Mouse (Mus musculus) hindbrain, embryonic 16.5 days (tissue): ENCODE data around the gene Serpinb6a. TPM values are rescaled to one million over a fixed set of nuclear protein-coding genes. Genes with fewer than 3 reads are reported as not detected.
A peak's percentile ranks its signal among the peaks of the same experiment; 100 is the strongest.

ENCODE experiments used
- ATAC-seq: fragments of 200-750 bp; cut with Nextera tagmentation; 2 replicates; pipeline ENCODE4 v1.8.0; 2017; ENCODE audit warnings: moderate TSS enrichment, moderate library complexity
- H3K27ac ChIP-seq: fragments of 300-500 bp; sonication (generic); 2 replicates; pipeline ENCODE4 v1.5.1; 2014; ENCODE audit warnings: low read depth, mild to moderate bottlenecking, control low read depth, low read length, moderate library complexity
- H3K27me3 ChIP-seq: fragments of 300-500 bp; sonication (generic); replicated peaks from 2 replicates; pipeline ENCODE4 v1.6.1; 2014; ENCODE audit warnings: low read length; ENCODE audit not compliant: control insufficient read depth, insufficient read depth
- H3K36me3 ChIP-seq: fragments of 300-500 bp; sonication (generic); 2 replicates; pipeline ENCODE4 v1.6.1; 2014; ENCODE audit warnings: mild to moderate bottlenecking, low read length, moderate library complexity, mixed read lengths; ENCODE audit not compliant: control insufficient read depth, insufficient read depth
- H3K4me1 ChIP-seq: fragments of 300-500 bp; sonication (generic); 2 replicates; pipeline ENCODE4 v1.6.1; 2014; ENCODE audit warnings: low read depth, low read length; ENCODE audit not compliant: control insufficient read depth, insufficient read depth
- H3K4me2 ChIP-seq: fragments of 300-500 bp; sonication (generic); 2 replicates; pipeline ENCODE4 v1.6.1; 2014; ENCODE audit warnings: mild to moderate bottlenecking, low read length, control low read depth, moderate library complexity
- H3K4me3 ChIP-seq: fragments of 300-500 bp; sonication (generic); 2 replicates; pipeline ENCODE4 v1.5.1; 2014; ENCODE audit warnings: mild to moderate bottlenecking, low read length, control low read depth, moderate library complexity
- H3K9ac ChIP-seq: fragments of 300-500 bp; sonication (generic); 2 replicates; pipeline ENCODE4 v1.6.1; 2014; ENCODE audit warnings: low read depth, mild to moderate bottlenecking, control low read depth, low read length, moderate library complexity
- H3K9me3 ChIP-seq: fragments of 300-500 bp; sonication (generic); 2 replicates; pipeline ENCODE4 v1.6.1; 2014; ENCODE audit warnings: mild to moderate bottlenecking, low read length, moderate library complexity; ENCODE audit not compliant: control insufficient read depth
- WGBS: fragments of 180-500 bp; shearing (Covaris S2); extraction: QIAGEN DNeasy Blood & Tissue Kit; methylation state at CpG from one replicate; pipeline ENCODE4 v1.1.7; 2014; 5-methylcytosine and 5-hydroxymethylcytosine counted together
- polyA plus RNA-seq: library from polyadenylated mRNA; unstranded; fragments of >200 nt; fragmentation: Nextera tagmentation; extraction: Ambion mirVana; gene quantifications from 2 replicates; pipeline ENCODE4 v1.2.1, GENCODE M21; 2015

Gene Serpinb6a
- polyA plus RNA-seq, 1 experiment from 2014 or later, result 42.2 TPM

- no peak overlapping the region for H3K9ac ChIP-seq
- no peak overlapping the region for H3K4me3 ChIP-seq
- H3K4me1 ChIP-seq, result peaks cover 4% of the 10 kb centered on the region
- no peaks in the 10 kb centered on the region for H3K9me3 ChIP-seq
- no peak overlapping the region for H3K27ac ChIP-seq
- H3K27me3 ChIP-seq, result no peaks in the 10 kb centered on the region
- WGBS, result 83% methylated on average over 2 of the region's 2 CpGs
- ATAC-seq, result no peak
- H3K4me2 ChIP-seq, result no peak overlapping the region
- H3K36me3 ChIP-seq, result peaks cover 4% of the 10 kb centered on the region; the same call in 1 of the 2 replicates
These were observed 4.6 kb upstream of the Serpinb6a start for GRCm38 (mm10) chr13:34007234-34007633.

GRCm38 (mm10) chr13:34003058-34003457 is 464 bp upstream of the Serpinb6a start:
- Histone ChIP-seq H3K4me2 (peak overlapping the region; percentile 73), H3K9me3 (no peaks in the 10 kb centered on the region), H3K27me3 (no peaks in the 10 kb centered on the region), H3K4me1 (peaks cover 11% of the 10 kb centered on the region), H3K27ac (no peak overlapping the region), H3K4me3 (peak overlapping the region; percentile 93), H3K36me3 (no peaks in the 10 kb centered on the region), H3K9ac (peak overlapping the region; percentile 92)
- no peak; the same call in 1 of the 2 replicates for ATAC-seq
- 7% methylated on average over 5 of the region's 5 CpGs for WGBS

- ATAC-seq, result peak; percentile 76
- no peak overlapping the region for H3K9ac ChIP-seq
- H3K36me3 ChIP-seq, result no peaks in the 10 kb centered on the region
- H3K4me2 ChIP-seq, result no peak overlapping the region
- no peak overlapping the region for H3K4me3 ChIP-seq
- WGBS, result 17% methylated on average over 1 of the region's 1 CpGs
- no peaks in the 10 kb centered on the region for H3K27me3 ChIP-seq
- no peaks in the 10 kb centered on the region for H3K9me3 ChIP-seq
- H3K27ac ChIP-seq, result no peak overlapping the region
- no peaks in the 10 kb centered on the region for H3K4me1 ChIP-seq
These were observed 7.4 kb downstream of the Serpinb6a start for GRCm38 (mm10) chr13:33995197-33995596.

- Histone ChIP-seq H3K9ac (no peak overlapping the region), H3K4me3 (no peak overlapping the region), H3K4me1 (no peaks in the 10 kb centered on the region), H3K27ac (no peak overlapping the region), H3K4me2 (no peak overlapping the region), H3K9me3 (no peaks in the 10 kb centered on the region), H3K36me3 (0 out of 2 replicates have a peak, but pooled peaks cover 2% of the 10 kb centered on the region), H3K27me3 (no peaks in the 10 kb centered on the region)
- ATAC-seq, result no peak
- 88% methylated on average over 5 of the region's 5 CpGs for WGBS
These were observed 13.0 kb downstream of the Serpinb6a start for GRCm38 (mm10) chr13:33989625-33990024.

GRCm38 (mm10) chr13:33966574-33966973 is 36.0 kb downstream of the Serpinb6a start:
- Histone ChIP-seq H3K4me2 (no peak overlapping the region), H3K4me3 (no peak overlapping the region), H3K9me3 (no peaks in the 10 kb centered on the region), H3K36me3 (no peaks in the 10 kb centered on the region), H3K27me3 (no peaks in the 10 kb centered on the region), H3K27ac (no peak overlapping the region), H3K9ac (no peak overlapping the region), H3K4me1 (peaks cover 2% of the 10 kb centered on the region; the same call in 1 of the 2 replicates)
- no peak for ATAC-seq

DNA sequence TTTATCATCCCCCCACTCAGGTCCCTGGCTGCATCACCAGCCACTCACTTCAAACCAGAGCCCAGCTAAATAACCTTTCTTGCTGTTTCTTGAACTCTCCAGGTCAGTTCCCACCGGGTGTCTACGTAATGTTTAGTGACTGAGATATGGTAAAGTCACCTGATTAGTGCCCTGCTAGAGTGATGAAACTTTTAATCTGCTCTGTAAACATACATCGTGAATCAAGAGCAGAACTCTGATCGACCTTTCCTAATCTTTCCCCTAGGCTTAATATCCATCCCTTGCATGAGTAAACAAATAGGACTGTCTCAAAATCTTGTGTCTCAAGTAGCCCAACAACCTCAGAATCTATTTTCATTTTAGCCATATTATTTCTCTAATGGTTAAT is 36.6 kb downstream of the Serpinb6a start:
- no peak for ATAC-seq
- peaks cover 2% of the 10 kb centered on the region; the same call in 1 of the 2 replicates for H3K4me1 ChIP-seq
- no peak overlapping the region for H3K27ac ChIP-seq
- no peaks in the 10 kb centered on the region for H3K36me3 ChIP-seq
- no peak overlapping the region for H3K4me3 ChIP-seq
- H3K9me3 ChIP-seq, result no peaks in the 10 kb centered on the region
- H3K27me3 ChIP-seq, result no peaks in the 10 kb centered on the region
- H3K9ac ChIP-seq, result no peak overlapping the region
- H3K4me2 ChIP-seq, result no peak overlapping the region
- 80% methylated on average over 4 of the region's 4 CpGs for WGBS

- Histone ChIP-seq H3K9ac (peak overlapping the region; percentile 66), H3K9me3 (no peaks in the 10 kb centered on the region), H3K36me3 (no peaks in the 10 kb centered on the region), H3K4me3 (peak overlapping the region; percentile 54), H3K4me2 (peak overlapping the region; percentile 77), H3K27ac (peak overlapping the region; percentile 81), H3K27me3 (no peaks in the 10 kb centered on the region), H3K4me1 (peaks cover 2% of the 10 kb centered on the region; the same call in 1 of the 2 replicates)
- 0 out of 2 replicates have a peak, but pooled peaks have one; percentile 7 for ATAC-seq
- WGBS, result 25% methylated on average over 14 of the region's 14 CpGs
These were observed 37.3 kb downstream of the Serpinb6a start for GRCm38 (mm10) chr13:33965056-33966024.

DNA sequence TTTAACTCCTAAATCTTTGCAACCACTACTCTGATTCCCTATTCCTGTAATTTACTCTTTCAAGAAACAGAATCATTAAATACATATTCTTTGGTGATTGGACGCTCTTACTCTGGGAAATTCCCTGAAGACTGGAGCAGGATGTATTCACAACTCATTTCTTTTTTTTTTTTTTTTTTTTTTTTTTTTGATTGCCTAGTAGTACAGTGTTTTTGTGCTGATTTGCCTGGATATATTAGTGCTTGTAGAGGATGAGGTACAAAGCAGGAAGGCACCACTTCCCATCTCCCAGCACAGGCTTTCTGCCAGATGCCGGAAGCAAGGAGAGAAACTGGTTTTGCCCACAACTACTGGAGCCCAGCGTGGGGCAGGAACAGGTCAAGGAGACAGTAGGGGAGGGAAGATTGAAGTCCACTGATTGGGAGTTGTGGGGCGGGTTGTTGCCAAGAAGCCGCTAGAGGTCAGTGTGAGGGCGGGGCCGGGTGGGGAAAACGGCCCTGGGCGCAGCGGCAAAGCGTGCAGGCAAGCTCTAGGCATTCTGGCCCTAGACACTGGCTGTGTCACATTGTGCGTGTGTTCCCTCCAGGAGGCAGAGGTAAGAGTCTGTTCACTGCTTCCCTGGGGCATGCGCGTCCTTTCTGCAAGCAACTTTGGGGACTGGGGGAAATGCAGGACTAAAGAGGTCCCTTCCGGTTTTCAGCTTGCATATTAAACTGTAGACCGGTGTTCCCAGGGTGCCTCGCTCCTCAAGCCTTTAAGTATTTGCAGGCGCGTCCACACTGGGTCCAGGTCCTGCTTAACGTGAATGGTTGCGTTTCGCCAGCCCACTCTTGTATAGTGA is 38.2 kb downstream of the Serpinb6a start, which contains the start of gene Nqo2:
TSS of gene Nqo2 (plus strand) at position 482 of the 841 bp plus-strand sequence.
- peak; percentile 95 for ATAC-seq
- Histone ChIP-seq H3K4me2 (peak within 1 kb of the TSS; percentile 77), H3K9me3 (no peaks in the 10 kb centered on the region), H3K4me1 (peaks cover 2% of the 10 kb centered on the region; the same call in 1 of the 2 replicates), H3K27ac (peak within 1 kb of the TSS; percentile 81), H3K36me3 (no peaks in the 10 kb centered on the region), H3K4me3 (peak within 1 kb of the TSS; percentile 54), H3K9ac (peak within 1 kb of the TSS; percentile 66), H3K27me3 (no peaks in the 10 kb centered on the region)
- WGBS, result 3% methylated on average over 22 of the region's 22 CpGs
